29 mouse cellular contexts compared by ENCODE assay signal in genomic region chr7:98449696-98450095, GRCm38 (mm10). TPM values are rescaled to one million over a fixed set of nuclear protein-coding genes. Genes with fewer than 3 reads are reported as not detected.
DNase-seq lines count a peak whose midpoint lies in the region; ATAC-seq and TF ChIP-seq lines count a peak whose summit lies in the region.
"Had no signal": no experiment of that assay in that cellular context is flagged by ENCODE, and none has a peak within 500 bp of the region (broad histone marks: within the 10 kb centered on the region; RNA-seq: fewer than 3 reads in every experiment).

No protein-coding gene starts in this region.

- no peak for DNase-seq in stomach, postnatal 0 days (ENCODE audit: low spot score)
- DNase-seq in lung, adult 2 months, result no peak
- DNase-seq: adrenal gland, adult 2 months; adrenal gland, postnatal 10 days; adrenal gland, postnatal 25 days; cerebellum, adult 11-12 months; cerebellum, adult 2 months; cerebellum, adult 9-10 months; cerebellum, postnatal 10 days; cerebellum, postnatal 25 days; forebrain, postnatal 0 days had no signal

- H3K27ac ChIP-seq in intestine, embryonic 15.5 days, result no peak overlapping the region
- no peak overlapping the region for H3K27ac ChIP-seq in intestine, postnatal 0 days (ENCODE audit: low read depth, low read length)
- H3K27ac ChIP-seq in stomach, postnatal 0 days (replicated peaks), result no peak overlapping the region
- H3K27ac ChIP-seq in midbrain, embryonic 13.5 days, result no peak overlapping the region
- H3K27ac ChIP-seq: embryonic facial prominence, embryonic 10.5 days; embryonic facial prominence, embryonic 12.5 days; forebrain, embryonic 13.5 days; forebrain, embryonic 15.5 days had no signal

- H3K4me1 ChIP-seq in megakaryocyte, embryonic 14.5 days, result peaks cover 3% of the 10 kb centered on the region; the same call in 1 of the 2 replicates
- no peaks in the 10 kb centered on the region for H3K4me1 ChIP-seq in intestine, embryonic 15.5 days (replicated peaks)
- no peaks in the 10 kb centered on the region for H3K4me1 ChIP-seq in intestine, postnatal 0 days (replicated peaks; ENCODE audit: control insufficient read depth, insufficient read depth, low read length)
- no peaks in the 10 kb centered on the region for H3K4me1 ChIP-seq in stomach, postnatal 0 days (replicated peaks; ENCODE audit: control insufficient read depth, insufficient read depth)
- no peaks in the 10 kb centered on the region for H3K4me1 ChIP-seq in lung, adult 2 months (ENCODE audit: control insufficient read depth, insufficient read depth, low read length)
- 0 out of 2 replicates have a peak, but pooled peaks cover 4% of the 10 kb centered on the region for H3K4me1 ChIP-seq in midbrain, embryonic 13.5 days (replicated peaks)
- H3K4me1 ChIP-seq: forebrain, embryonic 13.5 days; forebrain, embryonic 15.5 days had no signal

- no peak for ATAC-seq in megakaryocyte, adult 5-6 weeks (ENCODE audit: poor library complexity, severe bottlenecking)
- peak; percentile 69 for ATAC-seq in intestine, embryonic 15.5 days
- peak; percentile 67; the same call in 1 of the 2 replicates for ATAC-seq in intestine, postnatal 0 days
- 0 out of 2 replicates have a peak, but pooled peaks have one; percentile 16 for ATAC-seq in stomach, postnatal 0 days (ENCODE audit: low FRiP score, low TSS enrichment)
- no peak for ATAC-seq in granulocyte monocyte progenitor cell, adult 5-6 weeks (replicated peaks; ENCODE audit: poor library complexity, severe bottlenecking)
- no peak for ATAC-seq in midbrain, embryonic 13.5 days
- ATAC-seq: activated CD4-positive, CD25-positive, alpha-beta regulatory T cell, adult 4 months; CD4-positive, CD25-positive, alpha-beta regulatory T cell, adult 4 months; forebrain, embryonic 13.5 days; forebrain, embryonic 15.5 days; forebrain, postnatal 0 days; Patski had no signal

- no peak for TF ChIP-seq POLR2A in lung, adult 2 months (IDR thresholded peaks at IDR 0.05; ENCODE audit: borderline replicate concordance, extremely low read depth, low read depth, low read length)

- no peak overlapping the region for H3K9ac ChIP-seq in intestine, embryonic 15.5 days
- no peak overlapping the region for H3K9ac ChIP-seq in intestine, postnatal 0 days (ENCODE audit: low read depth, low read length)
- H3K9ac ChIP-seq in stomach, postnatal 0 days (ENCODE audit: low read length), result no peak overlapping the region
- H3K9ac ChIP-seq in midbrain, embryonic 13.5 days (replicated peaks), result no peak overlapping the region
- H3K9ac ChIP-seq: embryonic facial prominence, embryonic 12.5 days; forebrain, embryonic 13.5 days; forebrain, embryonic 15.5 days; forebrain, postnatal 0 days had no signal

- no peak for TF ChIP-seq CTCF in intestine, postnatal 0 days (IDR thresholded peaks at IDR 0.05; ENCODE audit: low read depth)
- no peak for TF ChIP-seq CTCF in stomach, postnatal 0 days (IDR thresholded peaks at IDR 0.05; ENCODE audit: low read depth)
- TF ChIP-seq CTCF in lung, adult 2 months (IDR thresholded peaks at IDR 0.05; ENCODE audit: insufficient read depth, low read length), result no peak

- TF ChIP-seq EP300 in stomach, postnatal 0 days (optimal IDR thresholded peaks at IDR 0.05), result no peak

- no peaks in the 10 kb centered on the region for H3K36me3 ChIP-seq in megakaryocyte, embryonic 14.5 days (replicated peaks; ENCODE audit: low read length)
- H3K36me3 ChIP-seq in intestine, embryonic 15.5 days, result no peaks in the 10 kb centered on the region
- no peaks in the 10 kb centered on the region for H3K36me3 ChIP-seq in intestine, postnatal 0 days (ENCODE audit: control insufficient read depth, insufficient read depth)
- H3K36me3 ChIP-seq in stomach, postnatal 0 days (ENCODE audit: control insufficient read depth, insufficient read depth, low read length), result no peaks in the 10 kb centered on the region
- no peaks in the 10 kb centered on the region for H3K36me3 ChIP-seq in midbrain, embryonic 13.5 days
- H3K36me3 ChIP-seq: embryonic facial prominence, embryonic 10.5 days; embryonic facial prominence, embryonic 12.5 days; forebrain, embryonic 15.5 days; G1E had no signal

- no peaks in the 10 kb centered on the region for H3K9me3 ChIP-seq in megakaryocyte, embryonic 14.5 days
- H3K9me3 ChIP-seq in intestine, embryonic 15.5 days, result no peaks in the 10 kb centered on the region
- H3K9me3 ChIP-seq in intestine, postnatal 0 days (ENCODE audit: control insufficient read depth), result no peaks in the 10 kb centered on the region
- no peaks in the 10 kb centered on the region for H3K9me3 ChIP-seq in stomach, postnatal 0 days (ENCODE audit: control insufficient read depth, low read length)
- no peaks in the 10 kb centered on the region for H3K9me3 ChIP-seq in midbrain, embryonic 13.5 days
- H3K9me3 ChIP-seq: embryonic facial prominence, embryonic 10.5 days; embryonic facial prominence, embryonic 12.5 days; forebrain, embryonic 13.5 days; forebrain, embryonic 15.5 days; G1E had no signal

- no peak overlapping the region for H3K4me2 ChIP-seq in intestine, embryonic 15.5 days (replicated peaks)
- 0 out of 2 replicates have a peak overlapping the region, but pooled peaks have one; percentile 6 for H3K4me2 ChIP-seq in intestine, postnatal 0 days (replicated peaks; ENCODE audit: low read depth)
- no peak overlapping the region for H3K4me2 ChIP-seq in stomach, postnatal 0 days (replicated peaks; ENCODE audit: low read depth)
- no peak overlapping the region for H3K4me2 ChIP-seq in midbrain, embryonic 13.5 days (replicated peaks)
- H3K4me2 ChIP-seq: embryonic facial prominence, embryonic 12.5 days; forebrain, embryonic 13.5 days; forebrain, embryonic 15.5 days had no signal

- WGBS in intestine, embryonic 15.5 days, result 67% methylated on average over 9 of the region's 9 CpGs
- WGBS in intestine, postnatal 0 days, result 58% methylated on average over 9 of the region's 9 CpGs
- WGBS in stomach, postnatal 0 days, result 79% methylated on average over 9 of the region's 9 CpGs
- WGBS in lung, adult 2 months, result 79% methylated on average over 9 of the region's 9 CpGs
- WGBS in midbrain, embryonic 13.5 days, result 88% methylated on average over 9 of the region's 9 CpGs

- peaks cover 49% of the 10 kb centered on the region for H3K27me3 ChIP-seq in megakaryocyte, embryonic 14.5 days (replicated peaks)
- H3K27me3 ChIP-seq in intestine, embryonic 15.5 days (replicated peaks), result no peaks in the 10 kb centered on the region
- no peaks in the 10 kb centered on the region for H3K27me3 ChIP-seq in intestine, postnatal 0 days (replicated peaks; ENCODE audit: control insufficient read depth, insufficient read depth, low read length)
- H3K27me3 ChIP-seq in stomach, postnatal 0 days (ENCODE audit: control insufficient read depth, insufficient read depth, low read length), result no peaks in the 10 kb centered on the region
- H3K27me3 ChIP-seq in midbrain, embryonic 13.5 days, result no peaks in the 10 kb centered on the region
- H3K27me3 ChIP-seq: embryonic facial prominence, embryonic 12.5 days; forebrain, embryonic 13.5 days; forebrain, embryonic 15.5 days had no signal

- peak overlapping the region; percentile 31 for H3K4me3 ChIP-seq in megakaryocyte, embryonic 14.5 days (replicated peaks)
- no peak overlapping the region for H3K4me3 ChIP-seq in intestine, embryonic 15.5 days (replicated peaks)
- no peak overlapping the region for H3K4me3 ChIP-seq in intestine, postnatal 0 days (ENCODE audit: low read depth, low read length)
- no peak overlapping the region for H3K4me3 ChIP-seq in stomach, postnatal 0 days (ENCODE audit: low read depth, low read length)
- no peak overlapping the region for H3K4me3 ChIP-seq in lung, adult 2 months (replicated peaks; ENCODE audit: extremely low read depth, low read depth, low read length)
- no peak overlapping the region for H3K4me3 ChIP-seq in midbrain, embryonic 13.5 days (replicated peaks)
- H3K4me3 ChIP-seq: embryonic facial prominence, embryonic 10.5 days; embryonic facial prominence, embryonic 12.5 days; forebrain, embryonic 13.5 days; forebrain, embryonic 15.5 days had no signal

RNA-seq across cellular contexts. Expression of gene Gucy2d, which starts 9.5 kb away (rescaled TPM):
- polyA plus RNA-seq in megakaryocyte, embryonic 14.5 days (2012; ENCODE audit: insufficient read depth, low replicate concordance), result not detected in 2 replicates
- not detected in 2 replicates for total RNA-seq in megakaryocyte, adult 5-6 weeks (2015)
- total RNA-seq in megakaryocyte, adult 5-6 weeks (2017), result not detected in 2 replicates
- 0.68 and 1.2 TPM in 2 replicates for polyA plus RNA-seq in intestine, embryonic 15.5 days (2015; fragmentation: Nextera tagmentation; extraction: Ambion mirVana)
- 4.1 and 4.5 TPM in 2 replicates for polyA plus RNA-seq in intestine, postnatal 0 days (2015; fragmentation: Nextera tagmentation; extraction: Ambion mirVana)
- polyA plus RNA-seq in stomach, postnatal 0 days (2015; fragmentation: Nextera tagmentation; extraction: Ambion mirVana), result 0.02 TPM in 1 of 2 replicates, not detected in the other
- total RNA-seq in granulocyte monocyte progenitor cell, adult 5-6 weeks (2014; fragmentation: Nextera tagmentation), result not detected in 2 replicates
- not detected in 2 replicates for total RNA-seq in granulocyte monocyte progenitor cell, adult 5-6 weeks (2017)
- polyA plus RNA-seq in lung, adult 2 months (2012; rRNA removed), result 0.04 TPM in 1 of 2 replicates, not detected in the other
- not detected in 2 replicates for polyA plus RNA-seq in midbrain, embryonic 13.5 days (2015; fragmentation: Nextera tagmentation; extraction: Ambion mirVana)
- total RNA-seq: adrenal gland, adult 2 months; adrenal gland, postnatal 25 days; adrenal gland, postnatal 4 days; CH12.LX; forebrain, postnatal 0 days had no signal
- polyA plus RNA-seq: activated CD4-positive, CD25-positive, alpha-beta regulatory T cell, adult 4 months; adrenal gland, adult 2 months; CD4-positive, CD25-positive, alpha-beta regulatory T cell, adult 4 months; cortical plate, adult 2 months; embryonic facial prominence, embryonic 10.5 days; forebrain, embryonic 11.5 days; forebrain, embryonic 13.5 days; forebrain, embryonic 15.5 days; forebrain, postnatal 0 days; G1E; Patski had no signal

RNA-seq across cellular contexts. Expression of gene Lrrc32, which starts 39.4 kb away (rescaled TPM):
- 28.6 and 53.0 TPM in 2 replicates for polyA plus RNA-seq in megakaryocyte, embryonic 14.5 days (2012; ENCODE audit: insufficient read depth, low replicate concordance)
- total RNA-seq in megakaryocyte, adult 5-6 weeks (2015), result not detected in 2 replicates
- total RNA-seq in megakaryocyte, adult 5-6 weeks (2017), result not detected in 2 replicates
- polyA plus RNA-seq in intestine, embryonic 15.5 days (2015; fragmentation: Nextera tagmentation; extraction: Ambion mirVana), result 12.4 and 12.5 TPM in 2 replicates
- polyA plus RNA-seq in intestine, postnatal 0 days (2015; fragmentation: Nextera tagmentation; extraction: Ambion mirVana), result 6.3 and 6.9 TPM in 2 replicates
- 3.6 and 6.0 TPM in 2 replicates for polyA plus RNA-seq in stomach, postnatal 0 days (2015; fragmentation: Nextera tagmentation; extraction: Ambion mirVana)
- total RNA-seq in granulocyte monocyte progenitor cell, adult 5-6 weeks (2014; fragmentation: Nextera tagmentation), result not detected in 2 replicates
- not detected in 2 replicates for total RNA-seq in granulocyte monocyte progenitor cell, adult 5-6 weeks (2017)
- polyA plus RNA-seq in lung, adult 2 months (2012; rRNA removed), result 38.4 and 49.3 TPM in 2 replicates
- 2.7 and 3.8 TPM in 2 replicates for polyA plus RNA-seq in midbrain, embryonic 13.5 days (2015; fragmentation: Nextera tagmentation; extraction: Ambion mirVana)
- polyA plus RNA-seq: G1E had no signal

Comparison
In these comparisons a context has a peak if more than half of its experiments do, and no peak if none do; other contexts are left out.
1. ATAC-seq: peak in intestine, embryonic 15.5 days (single experiment), intestine, postnatal 0 days (single experiment) and stomach, postnatal 0 days (single experiment); none in megakaryocyte, adult 5-6 weeks (single experiment), granulocyte monocyte progenitor cell, adult 5-6 weeks (single experiment) and midbrain, embryonic 13.5 days (single experiment).